Mouse (Mus musculus): ENCODE measurements at regions not wholly inside any gene's neighbourhood (a gene's known extent, or its start where the extent isn't known, plus 50 kb on each side); places are given as distances from the start of the nearest gene placed in this dataset.

DNA sequence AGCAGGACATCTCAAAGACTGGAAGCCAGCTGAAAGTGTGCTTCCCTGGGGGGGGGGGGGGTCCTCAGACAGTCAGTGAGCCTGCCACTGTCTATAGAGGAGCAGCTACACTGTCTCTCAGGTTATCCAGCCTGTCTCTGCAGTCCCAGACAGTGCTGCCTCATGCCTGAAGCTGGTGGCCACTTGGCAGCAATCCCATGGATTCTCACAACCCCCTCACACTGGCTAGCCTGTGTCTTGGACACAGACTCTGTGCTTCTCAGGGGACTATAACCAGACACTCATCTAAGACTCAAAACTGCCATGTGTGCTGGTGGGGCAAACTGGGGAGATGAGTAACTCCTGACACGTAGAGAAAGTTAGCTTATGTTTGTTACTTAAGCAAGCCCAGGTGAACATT lies 95.1 kb upstream of the Sesn3 start:
- Histone ChIP-seq H3K9me3 (replicated peaks; ENCODE audit: control insufficient read depth, low read length) (no peaks in the 10 kb centered on the region), H3K27me3 (ENCODE audit: control insufficient read depth, insufficient read depth, low read depth, low read length) (no peaks in the 10 kb centered on the region), H3K4me2 (ENCODE audit: low read depth, low read length) (no peak overlapping the region), H3K9ac (ENCODE audit: low read depth, low read length) (no peak overlapping the region), H3K4me3 (ENCODE audit: low read depth, low read length) (no peak overlapping the region), H3K4me1 (ENCODE audit: control insufficient read depth, low read depth, low read length) (no peaks in the 10 kb centered on the region), H3K36me3 (ENCODE audit: control insufficient read depth, insufficient read depth) (no peaks in the 10 kb centered on the region), H3K27ac (ENCODE audit: low read length) (no peak overlapping the region)
- 56% methylated on average over 1 of the region's 1 CpGs for WGBS (ENCODE audit: insufficient replicate concordance)
- ATAC-seq (ENCODE audit: low read depth) = no peak

DNA sequence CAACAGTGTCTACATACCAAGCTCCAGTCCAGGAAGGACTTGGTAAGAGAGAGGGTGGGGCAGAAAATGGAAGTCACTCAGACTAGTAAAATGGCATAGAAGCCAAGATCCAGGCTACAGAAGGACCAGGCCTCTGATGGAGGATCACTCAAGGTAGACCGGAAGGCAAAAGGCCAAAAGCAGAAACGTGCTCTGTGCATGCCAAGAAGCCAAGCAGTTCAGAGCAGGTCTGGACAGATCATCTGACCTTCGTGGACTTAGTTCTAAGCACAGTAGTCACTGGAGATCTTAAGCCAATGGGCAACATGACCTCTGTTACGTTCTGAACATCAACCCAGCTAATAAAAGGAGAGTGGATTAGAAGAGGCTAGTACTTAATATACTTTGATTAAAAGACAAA lies 90.6 kb upstream of the Sesn3 start:
- H3K9me3 ChIP-seq (replicated peaks; ENCODE audit: control insufficient read depth, low read length) = no peaks in the 10 kb centered on the region
- H3K27ac ChIP-seq (ENCODE audit: low read length) = no peak overlapping the region
- no peaks in the 10 kb centered on the region for H3K36me3 ChIP-seq (ENCODE audit: control insufficient read depth, insufficient read depth)
- no peaks in the 10 kb centered on the region for H3K4me1 ChIP-seq (ENCODE audit: control insufficient read depth, low read depth, low read length)
- no peak for ATAC-seq (ENCODE audit: low read depth)
- H3K27me3 ChIP-seq (ENCODE audit: control insufficient read depth, insufficient read depth, low read depth, low read length) = no peaks in the 10 kb centered on the region
- H3K4me3 ChIP-seq (ENCODE audit: low read depth, low read length) = no peak overlapping the region
- H3K9ac ChIP-seq (ENCODE audit: low read depth, low read length) = no peak overlapping the region
- WGBS (ENCODE audit: insufficient replicate concordance) = 52% methylated on average over 4 of the region's 4 CpGs
- H3K4me2 ChIP-seq (ENCODE audit: low read depth, low read length) = no peak overlapping the region

DNA sequence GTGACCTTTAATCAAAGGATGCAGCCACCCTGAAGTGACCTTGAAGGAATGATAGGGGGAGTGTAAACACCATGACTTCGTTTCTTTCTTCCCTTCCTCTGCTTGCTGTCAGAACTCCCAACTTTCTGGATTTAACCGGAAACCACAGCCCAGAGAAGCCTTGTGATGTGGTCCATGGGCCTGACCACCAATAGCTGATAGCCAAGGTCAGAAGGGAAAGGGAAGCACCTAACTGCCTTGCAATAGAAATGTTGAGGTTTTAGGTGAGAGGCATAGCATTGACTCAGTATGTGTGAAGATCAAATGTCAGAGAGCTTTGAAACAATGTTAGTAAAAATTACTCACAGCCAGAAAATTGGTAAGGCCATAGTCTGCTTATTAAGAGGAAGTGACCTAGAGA lies 89.2 kb upstream of the Sesn3 start:
- no peak for ATAC-seq (ENCODE audit: low read depth)
- 22% methylated on average over 2 of the region's 2 CpGs for WGBS (ENCODE audit: insufficient replicate concordance)
- H3K4me3 ChIP-seq (ENCODE audit: low read depth, low read length) = no peak overlapping the region

DNA sequence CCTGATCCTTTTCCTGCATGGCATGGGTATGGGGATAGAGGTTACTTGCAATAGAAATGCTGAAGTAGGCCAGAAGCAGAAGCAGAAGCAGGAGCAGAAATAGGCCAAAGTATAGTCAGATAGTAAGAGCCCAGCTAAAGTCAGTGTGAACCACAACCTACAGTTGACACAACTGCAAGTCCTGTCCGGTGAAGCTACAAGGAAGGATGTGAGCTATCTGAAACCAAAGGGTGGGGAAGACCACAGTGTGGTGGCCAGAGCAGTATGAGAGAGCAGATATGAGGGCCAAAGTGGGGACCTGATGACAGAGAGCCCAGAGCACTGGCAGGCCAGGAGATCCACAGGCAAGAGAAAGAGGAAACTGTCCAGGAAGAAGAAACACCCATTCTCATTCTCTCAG lies 87.1 kb upstream of the Sesn3 start:
- Histone ChIP-seq H3K27ac (ENCODE audit: low read length) (no peak overlapping the region), H3K9me3 (replicated peaks; ENCODE audit: control insufficient read depth, low read length) (no peaks in the 10 kb centered on the region), H3K9ac (ENCODE audit: low read depth, low read length) (no peak overlapping the region), H3K4me3 (ENCODE audit: low read depth, low read length) (no peak overlapping the region), H3K4me2 (ENCODE audit: low read depth, low read length) (no peak overlapping the region), H3K27me3 (ENCODE audit: control insufficient read depth, insufficient read depth, low read depth, low read length) (no peaks in the 10 kb centered on the region), H3K4me1 (ENCODE audit: control insufficient read depth, low read depth, low read length) (no peaks in the 10 kb centered on the region), H3K36me3 (ENCODE audit: control insufficient read depth, insufficient read depth) (no peaks in the 10 kb centered on the region)
- no peak for ATAC-seq (ENCODE audit: low read depth)
- 7% methylated on average over 1 of the region's 1 CpGs for WGBS (ENCODE audit: insufficient replicate concordance)

More for the DNA sequence above, 89.2 kb upstream of the Sesn3 start:
- Histone ChIP-seq H3K27ac (ENCODE audit: low read length) (no peak overlapping the region), H3K4me1 (ENCODE audit: control insufficient read depth, low read depth, low read length) (no peaks in the 10 kb centered on the region), H3K9me3 (replicated peaks; ENCODE audit: control insufficient read depth, low read length) (no peaks in the 10 kb centered on the region), H3K27me3 (ENCODE audit: control insufficient read depth, insufficient read depth, low read depth, low read length) (no peaks in the 10 kb centered on the region), H3K4me2 (ENCODE audit: low read depth, low read length) (no peak overlapping the region), H3K9ac (ENCODE audit: low read depth, low read length) (no peak overlapping the region), H3K36me3 (ENCODE audit: control insufficient read depth, insufficient read depth) (no peaks in the 10 kb centered on the region)

DNA sequence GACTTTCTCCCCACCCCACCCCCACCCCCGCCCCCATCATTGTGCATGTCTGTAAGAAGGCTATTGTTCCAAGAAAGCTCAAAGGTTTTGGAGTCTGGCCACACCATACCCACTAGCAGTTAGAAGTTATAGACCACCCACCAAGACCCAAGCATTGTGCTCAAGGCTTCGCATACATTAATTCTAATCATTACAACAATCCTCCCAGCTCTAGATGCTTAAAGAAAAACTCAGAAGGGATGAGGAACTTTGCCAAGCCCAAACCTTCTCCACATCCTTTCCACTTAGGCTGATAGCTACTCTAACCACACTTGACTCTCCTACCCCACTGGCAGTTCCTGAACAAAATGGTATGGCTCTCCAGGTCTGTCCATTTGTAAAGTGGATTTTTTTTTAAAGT lies 86.4 kb upstream of the Sesn3 start:
- Histone ChIP-seq H3K4me3 (ENCODE audit: low read depth, low read length) (no peak overlapping the region), H3K4me1 (ENCODE audit: control insufficient read depth, low read depth, low read length) (no peaks in the 10 kb centered on the region), H3K9me3 (replicated peaks; ENCODE audit: control insufficient read depth, low read length) (no peaks in the 10 kb centered on the region), H3K27me3 (ENCODE audit: control insufficient read depth, insufficient read depth, low read depth, low read length) (no peaks in the 10 kb centered on the region), H3K9ac (ENCODE audit: low read depth, low read length) (no peak overlapping the region), H3K27ac (ENCODE audit: low read length) (no peak overlapping the region), H3K36me3 (ENCODE audit: control insufficient read depth, insufficient read depth) (no peaks in the 10 kb centered on the region), H3K4me2 (ENCODE audit: low read depth, low read length) (no peak overlapping the region)
- 49% methylated on average over 2 of the region's 2 CpGs for WGBS (ENCODE audit: insufficient replicate concordance)
- no peak for ATAC-seq (ENCODE audit: low read depth)

DNA sequence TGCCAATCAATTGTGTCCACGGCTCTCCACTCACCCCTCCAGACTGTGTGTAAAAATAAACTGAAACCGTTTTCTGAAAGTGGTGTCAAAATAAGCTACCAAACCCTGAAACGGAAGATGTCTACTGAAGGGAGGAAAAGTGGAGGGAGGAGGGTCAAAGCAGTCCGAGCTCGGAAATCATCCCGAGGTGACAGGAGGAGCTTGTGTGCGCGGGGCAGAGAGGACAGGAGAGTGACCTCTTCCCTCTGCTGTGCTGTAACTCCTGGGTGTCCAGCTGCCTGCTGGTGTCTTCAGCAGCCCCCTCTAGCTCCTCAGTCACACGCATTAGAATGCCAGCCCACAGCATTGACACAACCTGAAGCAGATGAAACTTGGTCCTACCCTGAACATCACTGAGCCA lies 84.2 kb upstream of the Sesn3 start:
- Histone ChIP-seq H3K27ac (ENCODE audit: low read length) (no peak overlapping the region), H3K27me3 (ENCODE audit: control insufficient read depth, insufficient read depth, low read depth, low read length) (no peaks in the 10 kb centered on the region), H3K36me3 (ENCODE audit: control insufficient read depth, insufficient read depth) (no peaks in the 10 kb centered on the region), H3K9ac (ENCODE audit: low read depth, low read length) (no peak overlapping the region), H3K9me3 (replicated peaks; ENCODE audit: control insufficient read depth, low read length) (no peaks in the 10 kb centered on the region), H3K4me3 (ENCODE audit: low read depth, low read length) (no peak overlapping the region), H3K4me1 (ENCODE audit: control insufficient read depth, low read depth, low read length) (no peaks in the 10 kb centered on the region), H3K4me2 (ENCODE audit: low read depth, low read length) (no peak overlapping the region)
- 56% methylated on average over 9 of the region's 9 CpGs for WGBS (ENCODE audit: insufficient replicate concordance)
- no peak for ATAC-seq (ENCODE audit: low read depth)

DNA sequence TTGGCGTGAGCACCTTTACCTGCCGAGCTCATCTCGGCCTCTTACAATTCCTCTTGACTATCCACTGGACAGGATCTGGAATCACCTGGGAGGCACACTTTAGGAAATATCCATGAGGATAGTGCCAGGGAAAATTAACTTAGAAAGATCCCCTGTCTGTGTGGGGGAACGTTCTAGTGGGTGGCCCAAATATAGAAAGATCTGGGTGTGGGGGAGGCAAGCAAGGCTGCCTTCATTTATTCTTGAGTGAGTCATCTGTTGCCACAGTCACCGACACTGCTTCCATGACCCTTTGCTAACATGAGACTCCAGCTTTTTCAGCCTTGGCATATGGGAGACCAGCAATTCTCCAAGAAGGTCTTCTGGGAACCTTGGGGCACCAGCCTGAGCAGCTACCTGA lies 80.1 kb upstream of the Sesn3 start:
- Histone ChIP-seq H3K4me2 (ENCODE audit: low read depth, low read length) (no peak overlapping the region), H3K4me1 (ENCODE audit: control insufficient read depth, low read depth, low read length) (no peaks in the 10 kb centered on the region), H3K36me3 (ENCODE audit: control insufficient read depth, insufficient read depth) (no peaks in the 10 kb centered on the region), H3K9me3 (replicated peaks; ENCODE audit: control insufficient read depth, low read length) (no peaks in the 10 kb centered on the region), H3K27me3 (ENCODE audit: control insufficient read depth, insufficient read depth, low read depth, low read length) (no peaks in the 10 kb centered on the region), H3K27ac (ENCODE audit: low read length) (no peak overlapping the region), H3K4me3 (ENCODE audit: low read depth, low read length) (no peak overlapping the region), H3K9ac (ENCODE audit: low read depth, low read length) (no peak overlapping the region)
- no peak for ATAC-seq (ENCODE audit: low read depth)
- WGBS (ENCODE audit: insufficient replicate concordance) = 64% methylated on average over 5 of the region's 5 CpGs

DNA sequence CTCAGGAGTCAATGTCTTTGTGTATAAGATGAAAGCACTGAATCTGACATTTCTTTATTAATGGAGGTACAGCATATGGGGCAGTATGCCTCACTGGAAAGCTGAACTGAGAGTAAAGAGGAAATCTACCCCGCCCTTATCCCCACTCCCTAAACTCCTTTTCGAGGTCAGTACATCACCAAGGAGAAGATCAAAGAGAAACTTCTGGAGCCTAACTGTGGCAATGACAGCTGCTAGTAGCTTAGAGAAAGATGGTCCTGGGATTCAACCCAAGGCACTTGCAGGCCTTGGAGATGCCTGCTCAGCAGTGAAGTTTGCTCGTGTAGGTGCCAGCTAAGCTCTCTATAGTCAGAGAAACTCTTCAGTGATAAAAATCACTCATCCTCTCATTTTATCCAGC lies 75.8 kb upstream of the Sesn3 start:
- Histone ChIP-seq H3K9ac (ENCODE audit: low read depth, low read length) (no peak overlapping the region), H3K36me3 (ENCODE audit: control insufficient read depth, insufficient read depth) (no peaks in the 10 kb centered on the region), H3K4me3 (ENCODE audit: low read depth, low read length) (no peak overlapping the region), H3K27me3 (ENCODE audit: control insufficient read depth, insufficient read depth, low read depth, low read length) (no peaks in the 10 kb centered on the region), H3K27ac (ENCODE audit: low read length) (no peak overlapping the region), H3K4me1 (ENCODE audit: control insufficient read depth, low read depth, low read length) (no peaks in the 10 kb centered on the region), H3K9me3 (replicated peaks; ENCODE audit: control insufficient read depth, low read length) (no peaks in the 10 kb centered on the region), H3K4me2 (ENCODE audit: low read depth, low read length) (no peak overlapping the region)
- ATAC-seq (ENCODE audit: low read depth) = no peak
- WGBS (ENCODE audit: insufficient replicate concordance) = 44% methylated on average over 3 of the region's 3 CpGs

DNA sequence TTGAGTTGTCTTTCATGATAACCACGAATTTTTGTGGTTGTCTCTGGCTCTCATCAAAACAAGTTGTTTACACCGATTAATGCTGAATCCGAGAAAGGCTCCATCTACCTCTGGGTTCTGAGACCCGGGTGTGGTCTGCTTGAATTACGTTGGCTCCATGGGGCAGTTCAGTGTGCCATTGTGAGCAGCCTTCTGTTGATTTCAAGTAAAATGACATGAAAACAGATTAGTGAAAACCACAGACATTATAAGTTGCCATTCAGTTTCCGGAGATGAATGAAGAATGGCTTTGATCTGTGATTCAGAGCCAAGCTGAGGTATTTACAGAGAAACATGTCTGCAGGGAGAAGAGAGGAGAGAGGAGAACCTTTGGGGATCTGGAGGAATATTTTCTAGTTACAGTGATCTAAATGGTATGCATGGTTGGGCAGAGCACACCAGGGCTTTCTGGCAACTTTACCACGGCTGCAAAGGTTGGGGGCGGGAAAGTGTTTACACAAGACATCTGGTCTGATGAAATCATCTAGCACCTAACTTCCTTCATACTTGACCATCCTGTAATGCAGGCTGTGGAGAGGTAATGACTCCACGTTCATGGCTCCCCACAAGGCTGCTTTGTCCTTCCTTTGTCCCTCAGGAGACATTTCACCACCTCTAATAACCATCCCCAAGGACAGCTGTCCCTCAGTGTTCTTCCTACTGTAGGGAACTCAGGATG lies 74.7 kb upstream of the Sesn3 start:
- Histone ChIP-seq H3K27ac (ENCODE audit: low read length) (no peak overlapping the region), H3K4me1 (ENCODE audit: control insufficient read depth, low read depth, low read length) (no peaks in the 10 kb centered on the region), H3K9ac (ENCODE audit: low read depth, low read length) (no peak overlapping the region), H3K4me2 (ENCODE audit: low read depth, low read length) (no peak overlapping the region), H3K36me3 (ENCODE audit: control insufficient read depth, insufficient read depth) (no peaks in the 10 kb centered on the region), H3K4me3 (ENCODE audit: low read depth, low read length) (no peak overlapping the region), H3K27me3 (ENCODE audit: control insufficient read depth, insufficient read depth, low read depth, low read length) (no peaks in the 10 kb centered on the region), H3K9me3 (replicated peaks; ENCODE audit: control insufficient read depth, low read length) (no peaks in the 10 kb centered on the region)
- peak; percentile 35; the same call in 1 of the 2 replicates for ATAC-seq (ENCODE audit: low read depth)
- 35% methylated on average over 9 of the region's 9 CpGs for WGBS (ENCODE audit: insufficient replicate concordance)
